Mouse (Mus musculus): ENCODE measurements around the gene Klf9. TPM values are rescaled to one million over a fixed set of nuclear protein-coding genes. Genes with fewer than 3 reads are reported as not detected.

The Klf9 gene
- polyA plus RNA-seq, 2 experiments, result 2.1 TPM

GRCm38 (mm10) chr19:23107335-23107734 is 33.7 kb upstream of the Klf9 start:
- H3K4me2 ChIP-seq (replicated peaks; ENCODE audit: low read depth, low read length, severe bottlenecking), result no peak overlapping the region
- no peak overlapping the region for H3K27ac ChIP-seq (replicated peaks; ENCODE audit: low read depth, low read length)
- H3K9ac ChIP-seq (ENCODE audit: low read depth, low read length, severe bottlenecking), result no peak overlapping the region
- H3K4me1 ChIP-seq (ENCODE audit: control insufficient read depth, insufficient read depth, low read length), result no peaks in the 10 kb centered on the region
- no peak for ATAC-seq (ENCODE audit: low FRiP score, low read depth)
- H3K4me3 ChIP-seq (replicated peaks; ENCODE audit: low read length), result no peak overlapping the region
- WGBS, result 54% methylated on average over 2 of the region's 2 CpGs
- no peak for TF ChIP-seq POLR2A (IDR thresholded peaks at IDR 0.05; ENCODE audit: borderline replicate concordance, extremely low read depth, insufficient read depth, insufficient read length)
- H3K36me3 ChIP-seq (ENCODE audit: control insufficient read depth, insufficient read depth, low read length), result no peaks in the 10 kb centered on the region
- no peak for DNase-seq (ENCODE audit: low spot score)
- no peaks in the 10 kb centered on the region for H3K9me3 ChIP-seq (ENCODE audit: control insufficient read depth, low read length)
- H3K27me3 ChIP-seq (ENCODE audit: control insufficient read depth, insufficient read depth, low read length), result no peaks in the 10 kb centered on the region

DNA sequence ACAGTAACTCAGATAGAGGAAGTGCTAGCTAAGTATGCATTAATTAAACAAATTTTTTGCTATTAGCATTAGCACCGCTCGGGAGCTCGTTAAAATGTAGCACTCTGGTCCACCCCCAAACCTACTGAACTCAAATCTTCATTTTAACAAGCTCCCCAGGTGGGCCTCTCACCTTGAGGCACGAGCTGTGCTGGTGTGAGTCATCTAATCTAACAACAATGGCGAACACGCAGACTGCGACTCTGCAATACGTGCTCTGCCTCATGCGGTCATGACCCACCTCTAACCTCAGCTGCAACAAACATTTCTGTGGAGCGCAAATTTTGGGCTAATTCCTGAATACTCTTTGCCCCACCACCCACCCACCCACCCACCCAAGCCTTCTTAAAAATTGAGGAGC is 19.2 kb upstream of the Klf9 start:
- Histone ChIP-seq H3K27ac (replicated peaks; ENCODE audit: low read depth, low read length) (no peak overlapping the region), H3K27me3 (ENCODE audit: control insufficient read depth, insufficient read depth, low read length) (no peaks in the 10 kb centered on the region; the same call in 1 of the 2 replicates), H3K9ac (ENCODE audit: low read depth, low read length, severe bottlenecking) (no peak overlapping the region), H3K9me3 (ENCODE audit: control insufficient read depth, low read length) (no peaks in the 10 kb centered on the region), H3K4me2 (replicated peaks; ENCODE audit: low read depth, low read length, severe bottlenecking) (no peak overlapping the region), H3K4me1 (ENCODE audit: control insufficient read depth, insufficient read depth, low read length) (no peaks in the 10 kb centered on the region), H3K36me3 (ENCODE audit: control insufficient read depth, insufficient read depth, low read length) (no peaks in the 10 kb centered on the region), H3K4me3 (replicated peaks; ENCODE audit: low read length) (no peak overlapping the region)
- TF ChIP-seq POLR2A (IDR thresholded peaks at IDR 0.05; ENCODE audit: borderline replicate concordance, extremely low read depth, insufficient read depth, insufficient read length), result no peak
- ATAC-seq (ENCODE audit: low FRiP score, low read depth), result no peak
- DNase-seq (ENCODE audit: low spot score), result no peak
- 15% methylated on average over 10 of the region's 10 CpGs for WGBS

- DNase-seq (ENCODE audit: low spot score) (no peak), ATAC-seq (ENCODE audit: low FRiP score, low read depth) (no peak)
- no peak for TF ChIP-seq POLR2A (IDR thresholded peaks at IDR 0.05; ENCODE audit: borderline replicate concordance, extremely low read depth, insufficient read depth, insufficient read length)
- Histone ChIP-seq H3K4me2 (replicated peaks; ENCODE audit: low read depth, low read length, severe bottlenecking) (no peak overlapping the region), H3K9me3 (ENCODE audit: control insufficient read depth, low read length) (no peaks in the 10 kb centered on the region), H3K27ac (replicated peaks; ENCODE audit: low read depth, low read length) (no peak overlapping the region), H3K9ac (ENCODE audit: low read depth, low read length, severe bottlenecking) (no peak overlapping the region), H3K4me1 (ENCODE audit: control insufficient read depth, insufficient read depth, low read length) (no peaks in the 10 kb centered on the region), H3K4me3 (replicated peaks; ENCODE audit: low read length) (no peak overlapping the region), H3K27me3 (ENCODE audit: control insufficient read depth, insufficient read depth, low read length) (no peaks in the 10 kb centered on the region; the same call in 1 of the 2 replicates), H3K36me3 (ENCODE audit: control insufficient read depth, insufficient read depth, low read length) (no peaks in the 10 kb centered on the region)
- 70% methylated on average over 7 of the region's 7 CpGs for WGBS
These were observed 16.9 kb upstream of the Klf9 start for GRCm38 (mm10) chr19:23124023-23124550.

GRCm38 (mm10) chr19:23125227-23126150 is 15.5 kb upstream of the Klf9 start:
- Histone ChIP-seq H3K9me3 (ENCODE audit: control insufficient read depth, low read length) (no peaks in the 10 kb centered on the region), H3K27me3 (ENCODE audit: control insufficient read depth, insufficient read depth, low read length) (no peaks in the 10 kb centered on the region; the same call in 1 of the 2 replicates), H3K4me2 (replicated peaks; ENCODE audit: low read depth, low read length, severe bottlenecking) (no peak overlapping the region), H3K4me1 (ENCODE audit: control insufficient read depth, insufficient read depth, low read length) (no peaks in the 10 kb centered on the region), H3K27ac (replicated peaks; ENCODE audit: low read depth, low read length) (no peak overlapping the region), H3K4me3 (replicated peaks; ENCODE audit: low read length) (no peak overlapping the region), H3K9ac (ENCODE audit: low read depth, low read length, severe bottlenecking) (no peak overlapping the region), H3K36me3 (ENCODE audit: control insufficient read depth, insufficient read depth, low read length) (no peaks in the 10 kb centered on the region)
- WGBS, result 66% methylated on average over 9 of the region's 9 CpGs
- ATAC-seq (ENCODE audit: low FRiP score, low read depth) (no peak), DNase-seq (ENCODE audit: low spot score) (no peak)
- no peak for TF ChIP-seq POLR2A (IDR thresholded peaks at IDR 0.05; ENCODE audit: borderline replicate concordance, extremely low read depth, insufficient read depth, insufficient read length)

GRCm38 (mm10) chr19:23129908-23130307 is 11.1 kb upstream of the Klf9 start:
- Histone ChIP-seq H3K4me2 (replicated peaks; ENCODE audit: low read depth, low read length, severe bottlenecking) (no peak overlapping the region), H3K9me3 (ENCODE audit: control insufficient read depth, low read length) (no peaks in the 10 kb centered on the region), H3K27ac (replicated peaks; ENCODE audit: low read depth, low read length) (no peak overlapping the region), H3K4me3 (replicated peaks; ENCODE audit: low read length) (no peak overlapping the region), H3K4me1 (ENCODE audit: control insufficient read depth, insufficient read depth, low read length) (peaks cover 12% of the 10 kb centered on the region), H3K27me3 (ENCODE audit: control insufficient read depth, insufficient read depth, low read length) (peaks cover 11% of the 10 kb centered on the region), H3K9ac (ENCODE audit: low read depth, low read length, severe bottlenecking) (no peak overlapping the region), H3K36me3 (ENCODE audit: control insufficient read depth, insufficient read depth, low read length) (no peaks in the 10 kb centered on the region)
- TF ChIP-seq POLR2A (IDR thresholded peaks at IDR 0.05; ENCODE audit: borderline replicate concordance, extremely low read depth, insufficient read depth, insufficient read length), result no peak
- DNase-seq (ENCODE audit: low spot score), result no peak
- no peak for ATAC-seq (ENCODE audit: low FRiP score, low read depth)
- WGBS, result 96% methylated on average over 2 of the region's 2 CpGs

All from limb, embryonic 14.5 days (tissue).